Mouse (Mus musculus) right cerebral cortex, adult 18-20 months (tissue): ENCODE results near the gene Gm11437.

ENCODE experiments used
- DNase-seq: peaks from one replicate; pipeline ENCODE4 v3.0.0; 2022; ENCODE audit warnings: mixed read lengths

Gene Gm11437

DNA sequence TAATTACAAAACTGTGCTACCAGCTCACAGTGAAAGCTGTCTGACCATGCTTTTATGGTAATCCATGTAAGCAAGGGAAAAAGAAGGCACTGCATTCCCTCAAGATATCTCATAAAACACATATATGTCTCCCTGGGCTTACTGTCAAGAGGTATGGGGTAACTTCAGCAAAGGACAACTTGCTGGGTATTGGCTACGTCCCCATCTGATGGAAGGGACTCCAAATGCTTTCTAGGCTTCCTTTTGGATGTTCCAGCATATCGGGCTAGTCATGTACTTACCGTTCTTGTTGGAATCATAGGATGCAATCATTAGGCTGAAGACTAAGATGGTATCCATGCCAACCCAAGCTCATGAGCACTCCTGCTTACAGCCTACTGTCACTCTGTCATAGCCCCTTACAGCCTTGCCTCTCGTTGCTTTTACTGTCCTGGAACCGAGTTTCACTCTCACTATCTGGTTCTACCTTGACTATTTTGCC is at the start of gene Gm11437:
Gene Gm11437, minus strand, starts transcription at position 431 of the 481 bp plus-strand sequence.
- no peak for DNase-seq

DNA sequence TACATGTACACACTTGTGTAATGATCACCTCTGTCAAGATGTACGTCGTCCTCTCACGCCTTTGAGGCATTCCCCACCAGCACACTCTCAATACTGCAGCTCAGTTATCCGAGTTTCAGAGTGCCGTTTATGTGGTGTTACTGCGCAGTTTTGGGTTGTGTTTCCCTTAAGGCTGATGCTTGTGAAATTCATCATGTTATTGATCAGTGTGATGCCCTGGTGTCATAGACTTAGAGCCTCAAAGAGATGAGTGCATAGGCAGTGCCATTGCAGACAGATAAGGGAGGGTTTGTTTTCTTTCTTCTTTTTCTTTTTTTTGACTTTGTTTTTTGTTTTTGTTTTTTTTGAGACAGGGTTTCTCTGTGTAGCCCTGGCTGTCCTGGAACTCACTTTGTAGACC is 43.6 kb upstream of the Gm11437 start:
- no peak for DNase-seq

DNA sequence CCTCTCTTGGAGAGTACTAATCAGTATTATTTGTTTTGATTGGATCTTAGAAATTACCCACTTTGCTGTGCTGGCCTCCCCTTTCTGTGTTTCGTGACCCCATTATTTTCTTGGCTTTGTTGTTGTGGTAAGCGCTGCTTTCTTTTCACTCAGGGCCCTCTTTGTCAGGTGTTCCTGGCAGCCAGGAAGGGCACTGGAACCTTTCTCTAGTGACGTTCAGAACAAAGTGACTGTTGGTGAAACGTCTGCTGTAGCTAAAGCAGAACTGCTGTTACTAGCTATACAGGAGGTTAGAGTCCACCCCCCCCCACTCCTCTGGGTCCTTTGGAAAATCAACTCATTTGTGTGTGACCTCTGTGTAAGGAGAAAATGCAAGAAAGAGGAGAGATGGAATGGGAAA is 38.5 kb upstream of the Gm11437 start:
- no peak for DNase-seq

DNA sequence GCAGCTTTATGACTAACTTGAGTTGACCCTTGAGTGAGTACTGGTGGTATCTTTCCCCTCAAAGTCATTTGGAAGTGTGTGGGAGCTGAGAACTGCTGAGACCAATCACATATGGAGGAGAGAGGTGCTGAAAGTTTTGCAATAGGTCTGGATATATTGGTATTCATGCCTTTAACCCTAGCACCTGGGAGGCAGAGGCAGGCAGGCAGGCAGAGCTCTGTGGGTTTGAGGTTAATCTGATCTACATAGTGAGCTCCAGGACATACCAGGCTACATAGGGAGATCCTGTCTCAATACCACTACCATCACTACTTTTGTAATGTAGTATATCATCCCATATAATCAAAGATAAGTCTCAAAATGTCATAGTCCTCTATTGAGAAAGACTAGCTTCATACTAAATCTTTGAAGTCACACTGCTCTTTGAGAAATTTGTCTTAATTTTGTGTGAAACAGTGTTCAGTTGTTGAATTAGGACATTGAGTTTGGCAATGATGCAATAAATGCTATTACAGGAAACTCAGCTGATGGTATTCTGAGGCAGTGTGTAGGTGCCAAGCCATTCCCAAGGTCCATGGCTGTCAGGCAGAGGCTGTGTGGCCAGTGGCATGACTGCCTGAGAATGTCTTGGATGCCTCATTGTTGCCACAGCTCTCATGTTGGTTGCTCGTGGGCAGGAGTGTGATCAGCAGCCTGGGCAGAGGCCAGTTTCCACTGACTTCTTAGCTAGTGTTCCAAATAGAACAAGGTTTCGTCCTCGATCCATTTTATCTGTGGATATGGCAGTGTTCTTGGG is 30.5 kb upstream of the Gm11437 start:
- DNase-seq = peak; percentile 49

DNA sequence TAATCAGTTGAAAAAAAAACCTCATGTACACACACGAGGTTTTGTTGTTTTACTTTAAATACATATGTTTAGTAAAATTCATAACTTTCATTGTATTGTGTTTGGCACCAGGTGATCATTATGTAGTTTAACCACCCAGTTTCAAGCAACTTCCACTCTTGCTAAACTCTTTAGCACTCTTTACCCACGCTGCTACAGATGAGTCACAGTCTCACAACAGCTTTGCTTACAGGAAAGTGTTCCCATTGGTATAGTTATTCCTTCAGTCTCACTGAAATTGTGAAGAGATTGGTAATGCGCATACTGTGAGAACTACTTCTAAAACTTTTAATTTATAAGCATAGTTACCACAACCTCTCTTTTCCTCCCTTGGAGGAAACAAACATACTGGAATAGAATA is 27.5 kb upstream of the Gm11437 start:
- peak; percentile 23 for DNase-seq

DNA sequence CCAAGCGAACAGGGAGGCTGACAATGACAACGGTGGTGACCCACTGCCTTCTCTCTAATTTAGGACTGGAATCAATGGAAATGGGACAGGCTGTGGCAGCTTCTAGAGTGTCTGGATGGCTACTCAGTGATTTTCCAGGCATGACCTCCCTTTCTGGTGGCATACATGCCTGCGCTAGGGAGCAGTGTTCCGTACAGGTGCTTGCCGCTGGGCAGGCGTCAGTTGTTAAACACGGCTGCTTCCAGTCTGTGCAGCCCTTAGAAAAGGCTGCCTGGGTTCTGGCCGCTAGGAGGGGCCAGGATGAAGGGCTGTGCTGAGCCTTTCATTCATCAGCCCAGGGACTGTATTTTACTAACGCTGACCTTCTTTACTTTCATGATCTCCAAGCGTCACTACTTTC is 26.0 kb upstream of the Gm11437 start:
- DNase-seq = no peak

DNA sequence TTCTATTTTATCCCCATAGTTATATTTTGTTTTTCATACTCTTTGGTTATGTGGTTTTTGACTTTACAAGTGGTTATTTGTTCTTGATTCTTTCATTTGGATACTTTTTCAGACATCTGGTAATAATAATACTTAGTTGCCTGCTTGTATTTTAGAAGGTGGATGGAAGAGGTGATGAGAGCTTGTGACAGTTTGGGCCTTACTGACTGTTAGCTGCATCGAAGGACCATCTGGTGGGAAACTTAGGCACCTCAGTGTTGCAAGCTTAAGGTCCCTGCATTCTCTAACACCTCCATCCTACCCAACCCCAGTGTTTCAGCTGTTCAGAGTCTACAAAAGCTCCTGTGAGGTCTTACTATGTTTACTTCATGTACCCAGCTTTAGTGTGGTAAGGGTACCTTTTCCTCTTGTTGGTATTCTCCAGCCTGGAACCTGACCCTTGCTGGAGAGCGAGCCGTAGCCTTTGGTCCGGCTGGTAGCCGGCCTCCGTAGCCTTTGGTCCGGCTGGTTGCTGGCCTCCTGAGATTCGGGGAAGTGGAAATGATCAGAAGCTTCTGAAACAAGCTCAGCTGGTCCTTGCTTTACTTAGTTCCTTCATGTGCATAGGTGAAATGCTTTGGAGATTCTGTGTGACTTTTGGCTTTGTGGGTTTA is 23.4 kb upstream of the Gm11437 start:
- no peak for DNase-seq

DNA sequence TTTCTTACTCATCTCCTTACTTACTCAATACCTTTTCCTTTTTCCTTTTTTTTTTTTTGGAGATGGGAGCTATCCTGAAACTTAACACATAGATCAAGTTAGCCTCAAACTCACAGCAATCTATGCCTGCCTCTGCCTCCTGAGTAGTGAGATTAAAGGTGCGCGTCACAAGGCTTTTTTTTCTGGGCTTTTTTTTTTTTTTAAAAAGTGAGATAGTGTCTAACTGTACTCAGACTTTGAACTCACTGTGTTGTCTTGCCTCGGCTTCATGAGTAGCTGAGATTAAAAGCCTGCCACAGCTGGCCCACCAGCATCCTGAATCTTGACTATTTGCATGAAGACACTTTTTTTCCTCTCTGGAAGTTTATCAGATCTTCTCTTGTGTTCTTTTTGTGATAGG is 21.3 kb upstream of the Gm11437 start:
- DNase-seq = no peak

DNA sequence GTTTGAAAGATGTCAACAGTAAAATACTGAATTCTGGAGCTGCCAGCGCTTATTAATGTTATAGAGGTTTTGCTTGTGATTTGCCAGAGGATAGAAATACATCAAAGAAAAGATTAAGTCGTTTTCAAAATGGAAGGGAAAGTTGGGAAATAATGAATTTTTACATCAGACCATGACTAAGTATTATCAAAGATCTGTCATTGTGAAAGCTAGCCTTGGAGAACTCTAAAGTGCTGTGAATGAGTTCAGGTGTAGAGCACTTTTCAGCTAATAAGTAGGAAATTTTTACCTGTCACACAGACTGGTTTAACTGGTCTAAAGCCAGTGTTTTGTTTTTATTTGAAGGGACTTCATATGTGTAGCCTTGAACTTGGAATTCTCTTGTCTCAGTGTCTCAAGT is 14.0 kb upstream of the Gm11437 start:
- no peak for DNase-seq

DNA sequence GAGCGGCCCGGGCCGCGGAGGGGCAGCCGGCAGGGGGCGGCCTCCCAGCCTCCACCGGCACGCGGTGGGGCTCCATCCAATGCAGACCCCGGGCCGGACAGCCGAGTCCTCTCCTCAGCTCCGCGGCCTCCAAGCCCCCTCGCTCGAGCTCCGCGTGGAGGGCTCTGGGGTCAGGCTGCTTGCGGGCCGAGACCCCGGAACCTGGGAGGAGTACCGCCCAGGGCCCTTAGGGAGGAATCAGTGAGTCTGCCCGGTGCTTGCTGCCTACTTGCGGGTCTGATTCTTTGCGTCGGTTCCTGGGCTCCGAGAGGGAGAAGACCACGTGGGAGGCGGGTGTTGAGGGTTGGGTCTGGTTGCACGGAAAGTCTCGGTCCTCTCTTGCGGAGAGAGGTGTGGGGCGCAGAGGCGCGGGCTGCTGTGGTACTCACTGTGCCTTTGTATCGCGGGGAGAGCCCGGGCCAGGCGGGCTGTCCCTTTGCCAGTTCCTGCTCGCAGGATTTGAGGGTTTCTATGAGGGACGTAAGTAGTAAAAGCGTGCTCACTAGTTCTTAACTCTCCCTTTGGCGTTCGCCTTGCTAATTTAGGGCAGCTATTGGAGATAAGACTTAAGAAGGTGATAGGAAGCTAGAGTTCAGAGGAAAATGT is 12.8 kb upstream of the Gm11437 start:
- peak; percentile 78 for DNase-seq

DNA sequence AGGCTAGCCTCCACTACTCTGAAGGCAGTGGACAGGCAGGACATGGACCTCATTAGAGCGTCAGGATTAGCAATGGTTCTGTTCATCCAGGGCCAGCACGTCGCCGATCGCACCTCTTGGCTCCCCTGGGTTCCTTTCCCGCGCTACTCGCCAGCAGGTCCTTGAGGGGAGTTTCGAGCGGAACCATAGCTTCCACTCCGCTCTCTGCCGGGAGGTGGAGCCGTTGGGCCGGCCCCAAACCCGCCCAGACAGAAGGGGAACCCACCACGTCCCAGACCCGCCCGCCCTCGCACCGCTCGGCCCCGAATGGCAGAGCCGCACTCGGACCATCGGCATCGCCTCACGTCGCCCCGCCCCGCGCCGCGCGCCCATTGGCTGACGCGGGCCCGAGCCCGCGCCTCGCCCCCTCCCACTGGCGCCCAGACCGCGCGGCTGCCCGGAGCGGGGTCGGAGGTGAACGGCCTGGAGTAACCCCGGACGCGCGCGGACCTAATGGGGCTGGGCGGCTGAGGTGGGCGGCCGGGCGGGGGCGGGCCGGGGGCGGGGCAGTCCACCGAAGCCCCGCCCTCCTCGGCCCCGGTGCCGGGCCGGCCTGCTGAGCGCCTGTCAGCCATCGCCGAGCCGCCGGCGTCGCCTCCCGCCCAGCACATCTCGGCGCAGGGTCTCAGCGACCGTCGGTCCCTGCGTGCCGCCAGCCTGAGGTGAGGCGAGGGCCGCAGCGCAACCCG is 12.1 kb upstream of the Gm11437 start:
- DNase-seq = peak; percentile 94

DNA sequence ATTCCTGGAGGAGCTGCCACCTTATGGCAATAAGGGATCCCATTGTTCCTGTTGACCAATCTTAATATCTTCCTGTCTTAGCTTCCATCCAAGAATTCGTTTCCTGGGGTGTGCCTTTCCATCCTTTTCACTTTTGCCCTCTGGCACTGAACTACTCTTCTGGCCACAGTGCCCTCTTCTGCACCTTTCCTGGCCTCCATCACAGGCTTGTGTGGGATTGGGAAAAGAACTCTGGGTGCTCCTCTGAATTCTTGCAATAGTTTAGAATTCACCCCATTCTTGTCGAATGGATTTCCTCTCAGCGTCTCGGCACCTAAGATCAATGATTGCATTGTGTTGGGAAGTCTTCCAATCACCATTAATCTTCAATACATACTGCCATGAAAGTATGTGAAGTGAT is 11.3 kb upstream of the Gm11437 start:
- no peak for DNase-seq

DNA sequence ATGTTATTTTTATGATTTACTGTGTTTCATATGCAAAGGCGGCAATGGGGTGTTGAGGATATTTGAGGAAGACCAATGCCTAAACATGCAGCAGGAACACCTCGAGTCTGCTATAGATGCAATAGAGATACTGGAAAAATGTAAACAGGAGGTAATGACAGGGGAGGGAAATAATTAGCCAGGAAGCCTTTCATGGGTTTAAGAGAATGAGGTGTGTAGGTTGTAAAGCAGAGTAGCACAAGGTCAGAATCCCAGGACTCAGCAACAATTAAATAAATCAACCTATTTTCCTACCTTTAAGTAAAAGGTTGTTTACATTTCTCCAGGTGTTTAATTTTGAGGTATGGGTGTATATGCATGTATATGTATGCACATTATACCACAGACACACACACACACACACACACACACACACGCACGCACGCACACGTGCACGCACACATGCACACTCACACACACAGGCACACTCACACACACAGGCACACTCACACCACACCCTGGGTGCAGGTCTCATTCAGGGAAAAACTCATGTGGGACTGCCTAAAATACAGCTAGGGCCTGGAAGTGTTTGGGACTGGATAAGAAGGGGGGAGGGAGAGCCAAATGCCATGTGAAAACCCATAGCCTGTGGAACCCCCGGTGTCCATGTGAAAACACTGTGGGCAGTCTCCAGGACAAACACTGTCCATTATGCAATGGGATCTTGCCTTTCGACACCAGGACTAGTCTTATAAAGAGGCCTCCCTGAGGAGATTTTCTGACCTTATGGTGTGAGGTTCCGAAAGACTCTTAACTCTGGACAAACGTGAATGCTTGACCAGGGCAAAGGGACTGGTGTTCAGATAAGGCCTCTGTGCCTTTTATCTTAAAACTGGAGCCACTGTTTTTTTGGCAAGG is 5.5 kb upstream of the Gm11437 start:
- no peak for DNase-seq

DNA sequence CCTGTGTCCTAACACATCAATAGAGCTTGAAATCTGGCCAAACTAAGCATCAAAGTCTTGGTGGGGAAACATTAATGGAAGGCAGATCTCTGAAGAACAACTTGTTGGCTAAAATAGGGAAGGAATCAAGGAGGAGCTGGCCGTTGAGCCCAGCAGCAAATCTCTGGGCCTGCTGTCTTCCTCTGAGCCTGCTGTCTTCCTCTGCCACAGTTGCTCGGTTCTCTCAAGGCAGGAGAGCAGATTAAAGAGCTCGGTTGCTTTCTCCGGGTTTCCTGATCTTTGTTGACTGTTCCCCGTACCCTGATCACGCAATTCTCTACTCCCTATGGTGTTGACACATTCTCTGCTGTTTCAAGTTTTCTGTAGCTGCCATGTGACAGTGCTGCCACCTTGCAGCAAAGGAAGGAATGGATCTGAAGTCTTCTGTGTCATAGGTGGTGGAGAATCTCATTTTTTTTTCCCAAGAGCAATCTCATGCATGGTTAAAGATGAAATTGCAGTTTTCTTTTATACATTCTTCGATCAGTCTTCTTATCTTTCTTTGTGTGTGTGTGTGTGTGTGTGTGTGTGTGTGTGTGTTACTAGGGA is 1.5 kb upstream of the Gm11437 start:
- peak; percentile 65 for DNase-seq

DNA sequence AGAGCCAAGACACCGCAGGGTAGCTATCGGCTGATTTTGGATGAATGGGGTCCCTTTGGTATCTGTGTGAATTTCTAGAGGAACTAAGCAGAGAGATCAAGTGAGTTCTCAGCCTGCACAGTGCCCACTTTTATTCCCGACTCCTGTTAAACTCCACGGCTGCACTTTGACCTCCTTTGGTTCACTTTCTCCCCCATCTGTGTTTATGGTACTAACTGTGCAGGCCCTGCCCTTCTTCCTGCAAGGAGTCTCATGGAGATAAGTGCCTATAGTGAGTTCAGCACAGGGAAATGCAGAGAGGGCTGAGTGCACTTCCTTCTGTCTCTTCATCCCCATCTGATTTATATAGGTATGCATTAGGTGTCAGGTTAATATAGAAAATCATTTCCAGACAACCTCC is 2.7 kb downstream of the Gm11437 start:
- no peak for DNase-seq

DNA sequence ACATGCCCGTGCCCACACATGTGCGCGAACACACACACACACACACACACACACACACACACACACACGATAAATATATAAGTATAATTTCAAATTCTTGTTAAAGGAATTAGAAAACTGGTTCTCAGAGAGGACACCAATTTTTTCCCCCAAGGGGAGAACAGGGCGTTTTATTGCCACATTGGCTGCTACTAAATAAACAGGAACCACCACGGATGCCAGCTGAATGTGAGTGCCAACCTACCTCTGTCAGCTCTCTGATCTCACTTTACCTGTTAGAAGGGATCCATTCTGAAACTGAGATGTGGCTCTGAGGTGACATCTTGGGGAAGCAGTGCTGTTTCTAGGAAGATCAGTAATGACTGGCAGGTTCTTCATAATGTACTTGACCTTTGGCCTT is 3.2 kb downstream of the Gm11437 start:
- DNase-seq = no peak

DNA sequence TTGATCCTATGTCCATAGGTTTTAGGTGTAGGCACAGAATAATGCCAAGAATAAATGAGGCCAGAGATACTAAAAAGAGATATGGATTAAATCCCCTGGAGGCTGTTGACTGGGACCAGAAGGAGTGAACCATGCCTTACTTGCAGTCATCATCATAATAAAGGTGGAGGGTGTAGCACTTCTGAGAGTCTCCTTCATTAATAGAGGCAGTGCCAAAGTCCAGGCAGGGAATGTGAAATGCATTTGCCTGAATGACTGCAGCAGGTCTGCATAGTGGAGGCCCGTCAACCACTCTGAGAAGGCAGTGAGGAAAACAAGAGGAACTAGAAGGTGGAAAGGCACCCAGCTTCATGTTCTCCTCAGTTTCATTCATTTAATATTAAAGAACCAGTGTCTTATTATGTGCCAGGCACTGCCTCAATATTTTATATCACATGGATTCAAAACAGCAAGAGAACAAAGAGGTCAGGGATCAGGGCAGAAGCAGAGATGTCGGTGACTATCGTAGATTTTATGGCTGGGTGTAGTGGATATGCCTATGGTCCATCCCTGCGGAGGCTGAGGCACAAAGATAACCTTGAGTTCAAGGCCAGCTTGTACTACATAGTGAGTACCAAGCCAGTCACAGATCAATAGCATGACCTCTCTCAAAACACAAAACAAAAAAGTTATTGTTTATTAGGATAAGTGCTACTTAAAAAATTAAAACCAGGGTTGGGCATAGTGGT is 10.6 kb downstream of the Gm11437 start:
- DNase-seq = no peak

DNA sequence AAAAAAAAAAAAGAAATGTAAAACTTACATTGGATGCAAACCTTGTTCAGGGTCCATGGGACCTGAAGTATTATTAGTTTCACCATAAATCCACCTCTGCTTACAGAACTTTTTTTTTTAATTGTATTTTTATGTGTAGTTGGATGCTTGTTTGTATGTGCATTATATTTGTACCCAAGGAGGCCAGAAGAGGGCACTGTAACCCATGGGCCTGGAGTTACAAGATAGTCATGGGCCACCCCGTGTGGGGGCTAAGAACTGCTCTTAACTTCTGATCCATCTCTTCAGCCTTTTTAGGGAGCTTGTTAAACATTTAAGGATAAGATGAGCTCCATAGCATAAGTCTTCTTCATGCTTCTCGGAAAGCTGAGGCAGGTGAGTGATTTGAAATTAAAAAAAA is 16.4 kb downstream of the Gm11437 start:
- no peak for DNase-seq

DNA sequence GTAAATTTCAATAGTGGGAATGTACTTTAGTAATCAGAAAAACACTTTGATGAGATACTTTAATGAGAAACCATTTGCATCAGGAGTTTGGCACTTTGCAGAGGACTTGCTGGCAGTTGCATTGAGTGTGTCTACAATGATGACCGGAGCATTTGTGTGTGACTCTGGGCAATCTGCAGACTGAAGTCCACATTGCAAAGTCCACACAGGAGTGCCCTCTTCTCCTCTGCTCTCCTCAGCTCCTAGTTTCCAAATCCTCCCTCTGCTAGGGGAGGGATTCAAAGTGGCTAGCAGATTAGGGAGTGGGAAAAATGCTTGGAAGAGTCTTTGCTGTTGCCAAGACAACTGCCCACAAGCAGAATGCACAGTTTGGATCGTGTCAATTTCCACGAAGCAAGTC is 21.2 kb downstream of the Gm11437 start:
- DNase-seq = no peak

DNA sequence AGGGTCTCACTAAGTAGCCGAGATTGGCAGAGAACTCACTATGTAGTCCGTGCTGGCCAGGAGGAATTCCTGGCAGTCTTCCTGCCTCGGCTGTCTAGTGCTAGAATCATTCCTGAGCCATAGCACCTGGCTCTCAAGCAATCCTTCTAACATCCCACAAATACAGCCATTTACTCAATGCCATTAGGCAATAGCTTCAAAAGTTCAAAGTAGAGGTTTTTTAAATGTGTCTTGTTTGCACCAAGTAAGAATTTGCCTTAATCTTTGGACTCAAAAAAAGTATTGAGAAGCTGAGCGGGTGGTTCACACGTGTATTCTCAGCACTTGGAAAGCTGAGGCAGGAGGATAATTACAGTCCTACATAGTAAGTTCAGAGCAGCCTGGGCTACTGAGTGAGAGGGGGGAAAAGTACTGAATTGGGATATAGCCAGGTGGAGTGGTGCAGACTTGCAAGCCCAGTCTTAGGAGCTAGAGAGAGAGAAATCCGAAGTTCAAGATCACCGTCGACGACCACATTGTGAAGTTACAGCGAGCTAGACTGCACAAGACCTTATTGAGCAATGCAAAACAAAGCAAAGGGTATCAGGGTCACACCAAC is 22.0 kb downstream of the Gm11437 start:
- DNase-seq = no peak

DNA sequence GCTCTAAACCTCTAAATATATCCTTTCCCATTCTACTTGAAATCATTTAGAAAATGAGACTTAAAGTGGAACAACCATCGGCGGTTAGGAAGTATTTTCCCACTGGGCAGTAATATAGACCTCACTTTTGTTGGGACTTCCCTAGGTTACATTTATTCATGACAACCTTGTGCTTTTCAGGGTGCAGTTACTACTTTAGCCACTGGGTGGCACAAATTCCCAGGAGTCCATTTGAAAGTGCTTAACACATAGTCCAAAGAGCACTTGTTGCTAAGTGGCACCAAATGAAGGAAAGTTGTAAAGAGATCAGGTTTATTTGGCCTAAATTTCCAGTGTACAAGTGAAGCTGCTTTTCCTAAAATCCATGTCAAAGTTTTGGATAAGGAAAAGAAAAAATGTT is 25.5 kb downstream of the Gm11437 start:
- DNase-seq = peak; percentile 37
